Mouse (Mus musculus) urinary bladder, adult 2 months (tissue): ENCODE results near the gene Pdcd11. TPM values are rescaled to one million over a fixed set of nuclear protein-coding genes. Genes with fewer than 3 reads are reported as not detected.

Experiments used
- DNase-seq: peaks from one replicate; pipeline ENCODE4 v3.0.0; 2022; ENCODE audit warnings: low spot score
- polyA plus RNA-seq: library from polyadenylated mRNA; depleted of rRNA; stranded (reverse); fragments of >200 nt; gene quantifications from 2 replicates; pipeline ENCODE4 v1.2.3, GENCODE M21; 2012; rRNA removed

Pdcd11 gene
- polyA plus RNA-seq, 1 experiment, result 12.7 TPM

- DNase-seq, result peak; percentile 72
Observed at GRCm38 (mm10) chr19:47168793-47169412, 78.3 kb downstream of the Pdcd11 start.

DNA sequence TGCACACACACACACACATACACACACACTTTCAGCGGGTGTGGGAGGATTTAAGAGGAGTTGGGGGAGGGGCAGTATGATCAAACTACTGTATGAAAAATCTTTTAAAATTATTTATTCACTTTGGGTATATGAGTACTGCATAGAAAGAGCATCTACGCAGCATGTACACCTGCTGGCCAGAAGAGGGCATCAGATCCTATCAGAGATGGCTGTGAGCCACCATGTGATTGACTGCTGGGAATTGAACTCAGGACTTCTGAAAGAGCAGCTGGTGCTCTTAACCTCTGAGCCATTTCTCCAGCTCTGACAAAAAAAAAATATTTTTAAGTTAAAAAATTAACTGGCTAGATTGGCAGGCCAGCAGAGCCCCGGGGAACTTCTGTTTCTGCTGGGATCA, 83.9 kb downstream of the Pdcd11 start:
- no peak for DNase-seq

- no peak for DNase-seq
Observed at GRCm38 (mm10) chr19:47175472-47175871, 84.9 kb downstream of the Pdcd11 start.

GRCm38 (mm10) chr19:47176916-47177505, 86.4 kb downstream of the Pdcd11 start:
- DNase-seq, result no peak

DNA sequence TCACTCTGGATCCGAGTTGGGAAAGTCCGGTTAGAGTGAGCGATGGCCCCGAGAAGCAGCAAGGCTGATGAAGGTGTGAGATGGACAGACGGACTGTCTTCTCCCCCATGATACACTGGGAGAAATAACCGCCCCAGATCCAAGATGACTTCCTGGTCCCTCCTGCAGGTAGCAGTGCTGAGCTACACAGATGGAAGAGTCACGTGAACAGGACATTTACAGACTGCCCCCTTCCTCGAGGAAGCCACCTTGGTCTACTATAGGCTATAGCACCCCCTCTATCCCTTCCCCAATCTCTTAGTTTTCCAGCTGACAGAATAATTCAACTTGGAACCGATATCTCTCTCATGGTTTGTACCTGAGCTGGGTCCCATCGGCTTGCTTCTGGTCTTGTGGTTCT, 87.4 kb downstream of the Pdcd11 start:
- DNase-seq, result no peak

GRCm38 (mm10) chr19:47178431-47179271, 88.1 kb downstream of the Pdcd11 start, which contains the start of gene Neurl1a:
Gene Neurl1a, plus strand, starts transcription at chr19:47178820.
- peak; percentile 47 for DNase-seq

GRCm38 (mm10) chr19:47179272-47179809, 88.8 kb downstream of the Pdcd11 start:
- DNase-seq, result peak; percentile 43

DNA sequence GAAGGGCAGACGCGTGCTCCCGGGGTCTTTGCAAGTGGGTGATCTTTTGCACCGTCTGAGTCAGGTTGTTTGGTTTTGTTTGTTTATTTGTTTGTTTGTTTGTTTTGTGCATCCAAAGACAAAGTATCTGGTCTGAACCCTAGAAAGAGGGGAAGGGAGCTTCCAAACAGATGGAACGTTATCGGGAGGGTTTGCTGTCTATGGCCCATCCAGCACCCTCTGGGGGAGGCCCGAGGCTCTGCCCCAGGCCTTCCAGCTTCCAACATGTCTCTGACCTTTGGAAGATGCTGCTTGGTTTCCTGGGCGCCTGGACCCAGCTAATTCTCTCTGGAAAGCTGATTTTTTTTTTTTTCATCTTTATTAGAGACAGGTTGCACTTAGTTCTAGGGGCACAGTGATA, 89.4 kb downstream of the Pdcd11 start:
- no peak for DNase-seq

Other genes with a start within 250 kb of the Pdcd11 start
- 0.03 and 0.10 TPM in 2 replicates for gene Ina, start 76.1 kb upstream of the Pdcd11 start, polyA plus RNA-seq
- 34.1 and 36.3 TPM in 2 replicates for gene Nt5c2, start 75.6 kb upstream of the Pdcd11 start, polyA plus RNA-seq
- 25.4 and 34.1 TPM in 2 replicates for gene Pcgf6, start 39.9 kb upstream of the Pdcd11 start, polyA plus RNA-seq
- gene Taf5, start 23.0 kb upstream of the Pdcd11 start, polyA plus RNA-seq, result 2.9 and 3.1 TPM in 2 replicates
- gene Usmg5, start 121 bp upstream of the Pdcd11 start, polyA plus RNA-seq, result 429 and 491 TPM in 2 replicates
- gene Calhm2, start 47.5 kb downstream of the Pdcd11 start, polyA plus RNA-seq, result 16.2 and 16.9 TPM in 2 replicates
- not detected in 2 replicates for gene Calhm1, start 53.5 kb downstream of the Pdcd11 start, polyA plus RNA-seq
- not detected in 2 replicates for gene Calhm3, start 67.0 kb downstream of the Pdcd11 start, polyA plus RNA-seq
- gene Neurl1a, start 88.1 kb downstream of the Pdcd11 start, polyA plus RNA-seq, result 22.5 and 31.0 TPM in 2 replicates